Mouse (Mus musculus): ENCODE measurements at regions not wholly inside any gene's neighbourhood (a gene's known extent, or its start where the extent isn't known, plus 50 kb on each side); places are given as distances from the start of the nearest gene placed in this dataset.

GRCm38 (mm10) chr17:64895466-64895865 is 59.6 kb upstream of the 4930583I09Rik start:
- TF ChIP-seq CTCF (IDR thresholded peaks at IDR 0.05; ENCODE audit: control insufficient read depth, insufficient read depth, insufficient replicate concordance, low read depth, low read length) (no peak), POLR2A (IDR thresholded peaks at IDR 0.05; ENCODE audit: control insufficient read depth, low read depth, low read length) (no peak)
